Mouse (Mus musculus): ENCODE results near the gene Comt. TPM values are rescaled to one million over a fixed set of nuclear protein-coding genes. Genes with fewer than 3 reads are reported as not detected.

Comt gene
- polyA plus RNA-seq, 1 experiment from 2014 or later, result 64.0 TPM

DNA sequence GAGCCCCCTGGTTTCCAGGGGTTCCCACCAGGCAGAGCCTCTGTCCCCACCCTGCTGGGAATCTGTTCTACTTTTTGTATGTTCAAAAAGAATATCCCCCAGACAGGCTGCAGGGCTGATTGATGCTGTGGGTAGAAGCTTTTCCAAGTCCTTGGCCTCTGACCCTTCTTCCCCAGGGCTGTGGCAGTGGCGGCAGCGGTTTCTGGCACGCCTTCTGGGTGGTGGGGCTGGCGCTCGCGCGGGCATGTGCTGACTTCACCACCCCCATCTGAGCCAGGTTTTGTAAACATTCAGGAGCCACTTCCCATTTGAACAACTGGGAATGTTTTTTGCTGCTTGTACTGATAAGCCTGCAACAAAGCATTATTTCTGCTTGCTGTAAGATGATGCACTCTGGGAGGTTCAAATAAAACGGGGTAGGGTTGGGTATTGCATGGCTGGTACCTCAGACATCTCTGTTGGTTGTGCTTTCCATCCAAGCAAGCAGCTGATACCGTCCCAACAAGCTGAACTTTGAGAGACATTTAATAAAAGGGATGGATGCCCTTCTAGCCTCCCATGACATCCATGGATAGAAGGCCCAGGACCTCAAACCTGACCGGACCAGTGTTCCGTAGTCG, 32.8 kb upstream of the Comt start:
- Histone ChIP-seq H3K36me3 (ENCODE audit: poor library complexity, severe bottlenecking) (peaks cover 12% of the 10 kb centered on the region; the same call in 1 of the 2 replicates), H3K4me2 (peak overlapping the region; percentile 48), H3K27ac (peak overlapping the region; percentile 65), H3K9ac (peak overlapping the region; percentile 50), H3K4me1 (peaks cover 17% of the 10 kb centered on the region), H3K27me3 (0 out of 2 replicates have a peak, but pooled peaks cover 4% of the 10 kb centered on the region), H3K9me3 (replicated peaks) (no peaks in the 10 kb centered on the region), H3K4me3 (0 out of 2 replicates have a peak overlapping the region, but pooled peaks have one; percentile 7)
- 6% methylated on average over 12 of the region's 12 CpGs for WGBS
- ATAC-seq, result peak; percentile 20

DNA sequence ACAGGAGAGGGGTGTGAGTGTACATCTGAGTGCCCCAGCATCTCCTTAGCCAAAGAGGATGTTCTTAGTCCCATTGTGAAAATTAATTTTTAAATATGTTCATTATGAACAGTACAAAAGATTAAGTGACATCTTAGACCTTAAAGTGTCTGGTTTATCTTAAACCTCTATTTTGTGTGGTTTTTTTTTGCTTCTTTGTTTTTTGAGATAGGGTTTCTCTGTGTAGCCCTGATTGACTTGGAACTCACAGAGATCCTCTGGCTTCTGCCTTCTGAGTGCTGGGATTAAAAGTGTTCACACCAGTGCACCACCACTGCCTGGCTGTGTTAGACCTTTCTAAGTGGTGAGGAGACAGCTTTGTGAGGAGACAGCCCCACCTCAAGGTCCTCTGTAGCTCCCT, 32.0 kb upstream of the Comt start:
- H3K4me1 ChIP-seq, result peaks cover 17% of the 10 kb centered on the region
- ATAC-seq, result no peak
- H3K27ac ChIP-seq, result no peak overlapping the region
- H3K4me3 ChIP-seq, result no peak overlapping the region
- peak overlapping the region; percentile 3; the same call in 1 of the 2 replicates for H3K9ac ChIP-seq
- 0 out of 2 replicates have a peak, but pooled peaks cover 4% of the 10 kb centered on the region for H3K27me3 ChIP-seq
- no peaks in the 10 kb centered on the region for H3K9me3 ChIP-seq (replicated peaks)
- H3K4me2 ChIP-seq, result no peak overlapping the region
- H3K36me3 ChIP-seq (ENCODE audit: poor library complexity, severe bottlenecking), result peaks cover 13% of the 10 kb centered on the region; the same call in 1 of the 2 replicates

DNA sequence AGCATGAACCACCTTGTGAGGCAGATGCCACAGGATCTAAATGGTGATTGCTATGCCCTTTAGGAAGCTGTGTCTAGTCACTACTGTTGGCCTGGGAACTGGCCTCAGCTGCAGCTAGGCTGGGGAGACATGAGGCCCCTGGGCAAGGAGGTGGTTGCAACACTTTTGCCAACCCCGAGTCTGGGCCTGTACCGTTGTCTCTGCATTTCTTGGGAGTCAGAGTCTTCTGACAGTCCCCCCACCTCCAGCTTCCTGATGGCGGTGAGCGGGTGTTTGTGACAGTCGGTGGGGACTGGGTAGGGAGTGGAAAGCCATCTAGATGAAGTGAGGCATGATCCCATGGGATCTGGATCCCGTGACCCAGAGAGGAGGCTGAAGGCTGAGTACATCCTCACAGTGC, 28.8 kb upstream of the Comt start:
- H3K9me3 ChIP-seq (replicated peaks), result no peaks in the 10 kb centered on the region
- no peaks in the 10 kb centered on the region for H3K27me3 ChIP-seq
- no peak overlapping the region for H3K4me2 ChIP-seq
- 91% methylated on average over 6 of the region's 6 CpGs for WGBS
- H3K27ac ChIP-seq, result no peak overlapping the region
- no peak overlapping the region for H3K9ac ChIP-seq
- peaks cover 13% of the 10 kb centered on the region; the same call in 1 of the 2 replicates for H3K36me3 ChIP-seq (ENCODE audit: poor library complexity, severe bottlenecking)
- no peak for ATAC-seq
- H3K4me1 ChIP-seq, result peaks cover 17% of the 10 kb centered on the region
- H3K4me3 ChIP-seq, result no peak overlapping the region

DNA sequence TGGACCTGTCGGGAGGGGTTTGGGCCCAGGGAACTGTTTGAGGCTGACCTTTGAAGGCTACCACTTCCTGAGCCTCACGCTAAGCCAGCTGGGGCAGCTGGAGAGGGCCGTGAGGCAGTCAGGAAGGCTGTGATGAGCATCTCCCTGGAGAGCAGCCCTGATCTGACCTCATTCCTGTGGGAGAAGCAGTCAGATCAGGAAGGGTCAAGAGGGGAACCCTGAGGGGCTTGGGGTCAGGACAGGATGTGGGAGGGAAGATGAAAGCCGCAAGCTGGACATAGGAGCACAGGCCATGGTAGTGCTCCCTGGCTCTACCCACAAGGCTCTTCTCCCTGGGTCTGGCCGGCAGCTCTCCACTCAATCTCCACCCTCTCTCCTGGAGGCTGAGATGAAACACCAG, 27.2 kb upstream of the Comt start:
- ATAC-seq, result no peak
- H3K4me2 ChIP-seq, result no peak overlapping the region
- H3K4me1 ChIP-seq, result peaks cover 1% of the 10 kb centered on the region

DNA sequence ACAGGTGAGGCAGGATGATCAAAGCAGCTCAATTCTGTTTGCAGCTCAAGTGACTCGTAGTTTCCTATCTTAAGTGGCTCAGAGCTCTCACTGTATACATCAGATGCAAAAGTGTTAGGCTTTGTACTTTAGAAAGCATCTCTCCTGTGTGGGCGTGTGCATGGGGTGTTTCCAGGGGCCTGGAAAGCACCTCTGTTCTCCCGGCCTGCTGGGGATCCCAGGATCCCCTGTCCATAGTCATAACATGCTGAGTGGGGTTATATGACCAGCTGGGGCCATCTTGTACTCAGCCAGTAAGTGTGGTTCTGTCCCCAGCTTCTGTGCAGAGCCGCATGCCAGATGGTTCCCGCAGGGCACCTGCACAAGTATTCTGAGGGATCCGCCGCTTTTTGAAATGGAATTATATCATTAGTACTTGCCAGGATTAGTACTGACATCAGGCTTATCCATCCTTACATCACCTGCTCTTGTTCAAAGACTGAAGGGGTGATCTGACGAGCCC, 25.8 kb upstream of the Comt start:
- ATAC-seq, result 0 out of 2 replicates have a peak, but pooled peaks have one; percentile 16
- Histone ChIP-seq H3K27ac (0 out of 2 replicates have a peak overlapping the region, but pooled peaks have one; percentile 21), H3K4me1 (no peaks in the 10 kb centered on the region), H3K27me3 (no peaks in the 10 kb centered on the region), H3K4me2 (no peak overlapping the region), H3K9me3 (replicated peaks) (no peaks in the 10 kb centered on the region), H3K9ac (no peak overlapping the region), H3K36me3 (ENCODE audit: poor library complexity, severe bottlenecking) (peaks cover 13% of the 10 kb centered on the region; the same call in 1 of the 2 replicates), H3K4me3 (no peak overlapping the region)
- 82% methylated on average over 8 of the region's 8 CpGs for WGBS

More for the DNA sequence above, 27.2 kb upstream of the Comt start:
- no peaks in the 10 kb centered on the region for H3K27me3 ChIP-seq
- WGBS, result 68% methylated on average over 5 of the region's 5 CpGs
- peaks cover 13% of the 10 kb centered on the region; the same call in 1 of the 2 replicates for H3K36me3 ChIP-seq (ENCODE audit: poor library complexity, severe bottlenecking)
- no peak overlapping the region for H3K27ac ChIP-seq
- no peak overlapping the region for H3K4me3 ChIP-seq
- 0 out of 2 replicates have a peak overlapping the region, but pooled peaks have one; percentile 23 for H3K9ac ChIP-seq
- H3K9me3 ChIP-seq (replicated peaks), result no peaks in the 10 kb centered on the region

DNA sequence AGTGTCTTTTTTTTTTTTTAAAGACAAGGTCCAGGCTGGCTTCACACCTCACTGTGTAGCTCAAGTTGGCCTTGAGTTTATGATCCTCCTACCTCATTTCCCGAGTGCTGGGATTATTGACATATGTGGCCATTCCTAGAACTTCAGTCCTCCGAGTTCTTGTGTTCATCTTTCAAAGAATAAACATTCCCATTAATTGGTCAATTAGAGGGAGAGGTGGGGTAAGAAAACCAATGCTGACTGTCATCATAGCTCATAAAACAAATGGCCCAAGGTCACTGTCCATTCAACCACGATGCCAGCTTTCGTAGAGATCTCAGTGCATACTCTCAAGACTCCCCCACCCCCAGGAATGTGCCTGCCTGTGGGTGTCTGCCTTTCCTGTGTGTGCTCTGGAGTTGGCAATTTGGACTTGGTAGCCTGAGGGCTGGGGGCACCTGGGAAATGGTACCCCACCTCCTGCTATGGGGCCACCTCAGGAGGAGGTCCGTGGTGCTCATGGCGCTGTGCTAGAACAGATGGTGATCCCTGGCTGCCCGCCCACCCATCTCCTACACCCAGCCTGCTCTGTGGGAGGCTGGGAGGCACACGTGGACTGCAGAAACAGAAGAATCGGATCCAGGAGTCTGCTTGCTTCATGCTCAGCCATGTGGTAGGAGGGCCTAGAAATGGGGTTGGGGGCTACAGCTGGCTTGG, 25.0 kb upstream of the Comt start:
- Histone ChIP-seq H3K27ac (0 out of 2 replicates have a peak overlapping the region, but pooled peaks have one; percentile 21), H3K4me1 (no peaks in the 10 kb centered on the region), H3K4me3 (no peak overlapping the region), H3K36me3 (ENCODE audit: poor library complexity, severe bottlenecking) (peaks cover 9% of the 10 kb centered on the region; the same call in 1 of the 2 replicates), H3K9me3 (replicated peaks) (no peaks in the 10 kb centered on the region), H3K4me2 (no peak overlapping the region), H3K27me3 (no peaks in the 10 kb centered on the region), H3K9ac (no peak overlapping the region)
- 58% methylated on average over 9 of the region's 9 CpGs for WGBS
- ATAC-seq, result peak; percentile 65

DNA sequence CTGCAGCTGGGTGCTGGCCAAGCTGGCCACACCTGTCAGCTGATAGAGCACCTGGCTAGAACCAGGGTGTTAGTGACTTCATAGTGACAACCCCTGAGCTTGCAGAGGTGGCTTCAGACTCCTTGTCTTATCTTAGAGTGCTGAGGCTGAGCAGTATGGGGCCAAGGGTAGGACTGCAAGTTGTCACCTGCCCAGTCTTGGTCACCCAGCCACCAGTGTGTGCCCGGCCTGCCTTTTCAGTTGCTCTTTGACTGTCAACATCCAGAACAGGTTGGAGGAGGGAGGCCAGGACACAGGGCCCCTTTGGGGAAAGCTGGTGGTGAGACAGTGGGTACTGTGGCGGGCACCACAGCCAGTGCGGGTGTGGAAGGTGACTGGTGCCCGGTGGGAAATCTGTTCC, 22.4 kb upstream of the Comt start:
- ATAC-seq, result no peak
- no peak overlapping the region for H3K4me2 ChIP-seq
- WGBS, result 100% methylated on average over 4 of the region's 4 CpGs
- H3K27me3 ChIP-seq, result no peaks in the 10 kb centered on the region
- H3K27ac ChIP-seq, result no peak overlapping the region
- H3K9ac ChIP-seq, result no peak overlapping the region
- H3K4me3 ChIP-seq, result no peak overlapping the region
- H3K4me1 ChIP-seq, result no peaks in the 10 kb centered on the region
- H3K36me3 ChIP-seq (ENCODE audit: poor library complexity, severe bottlenecking), result no peaks in the 10 kb centered on the region; the same call in 1 of the 2 replicates
- H3K9me3 ChIP-seq (replicated peaks), result no peaks in the 10 kb centered on the region

DNA sequence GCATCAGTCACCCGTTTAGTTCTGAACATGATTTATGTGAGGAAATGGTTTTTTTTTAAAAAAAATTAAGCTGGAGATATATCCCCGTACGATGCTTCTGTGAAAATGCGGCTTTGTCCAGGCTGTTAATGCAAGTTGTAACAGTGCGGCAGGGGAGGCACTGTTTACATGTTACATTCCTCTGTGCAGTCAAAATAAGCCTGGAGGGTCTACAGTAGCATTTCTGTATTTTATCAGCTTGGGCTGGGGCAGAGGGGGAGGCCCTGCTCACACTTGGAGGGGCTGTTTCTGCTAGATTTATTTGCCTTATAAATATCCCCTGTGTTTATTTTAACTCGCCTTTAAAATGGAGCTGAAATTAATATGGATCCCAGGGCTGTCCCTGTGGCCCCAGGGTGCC, 21.5 kb upstream of the Comt start:
- ATAC-seq, result no peak
- Histone ChIP-seq H3K4me1 (no peaks in the 10 kb centered on the region), H3K27ac (no peak overlapping the region), H3K36me3 (ENCODE audit: poor library complexity, severe bottlenecking) (no peaks in the 10 kb centered on the region; the same call in 1 of the 2 replicates), H3K9ac (0 out of 2 replicates have a peak overlapping the region, but pooled peaks have one; percentile 8), H3K27me3 (no peaks in the 10 kb centered on the region), H3K9me3 (replicated peaks) (no peaks in the 10 kb centered on the region), H3K4me2 (no peak overlapping the region), H3K4me3 (no peak overlapping the region)
- 85% methylated on average over 6 of the region's 6 CpGs for WGBS

DNA sequence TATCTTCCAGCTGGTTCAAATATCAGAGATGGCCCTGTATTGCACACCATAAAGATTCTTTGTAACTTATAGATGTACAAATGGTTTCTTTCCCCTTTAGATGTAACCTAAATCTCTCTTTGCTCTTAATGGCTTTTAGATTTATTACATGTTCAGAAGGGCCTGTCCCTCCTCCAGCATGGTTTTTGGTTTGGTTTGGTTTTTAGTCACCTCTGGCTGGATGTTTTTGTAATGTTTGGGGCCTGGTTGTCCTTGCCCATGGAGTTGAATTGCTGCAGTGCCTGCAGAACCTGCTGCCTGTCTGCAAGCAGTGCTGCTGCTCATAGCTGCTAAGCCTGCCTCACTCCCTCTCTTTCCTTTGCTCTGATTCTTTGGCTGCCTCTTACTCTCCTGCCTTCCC, 20.6 kb upstream of the Comt start:
- Histone ChIP-seq H3K9me3 (replicated peaks) (no peaks in the 10 kb centered on the region), H3K9ac (no peak overlapping the region), H3K27ac (no peak overlapping the region), H3K4me2 (no peak overlapping the region), H3K36me3 (ENCODE audit: poor library complexity, severe bottlenecking) (no peaks in the 10 kb centered on the region; the same call in 1 of the 2 replicates), H3K4me3 (no peak overlapping the region), H3K27me3 (no peaks in the 10 kb centered on the region), H3K4me1 (no peaks in the 10 kb centered on the region)
- ATAC-seq, result no peak

DNA sequence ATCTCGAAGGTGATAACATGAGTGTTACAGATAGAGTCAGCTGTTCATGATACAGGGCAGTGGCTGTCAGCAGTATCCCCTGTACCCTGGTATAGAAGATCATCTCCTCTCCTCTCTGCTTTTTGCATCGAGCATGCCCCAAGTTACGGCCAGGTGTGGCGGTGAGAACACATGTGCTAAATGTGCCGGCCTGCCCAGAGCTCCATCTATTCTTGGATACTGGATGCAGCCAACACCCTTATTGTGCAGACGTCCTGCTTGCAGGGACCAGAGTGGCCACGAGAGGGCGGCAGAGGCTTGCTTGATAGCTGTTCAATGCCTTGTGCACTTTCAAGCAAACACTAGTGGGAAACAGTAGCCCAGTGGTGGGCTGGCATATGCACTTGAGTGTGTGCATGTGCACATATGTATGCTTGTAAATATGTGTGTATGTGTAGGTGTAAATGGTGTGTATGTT, 16.8 kb upstream of the Comt start:
- no peaks in the 10 kb centered on the region for H3K4me1 ChIP-seq
- H3K36me3 ChIP-seq (ENCODE audit: poor library complexity, severe bottlenecking), result peaks cover 11% of the 10 kb centered on the region; the same call in 1 of the 2 replicates
- H3K9ac ChIP-seq, result no peak overlapping the region
- WGBS, result 27% methylated on average over 8 of the region's 8 CpGs
- no peak overlapping the region for H3K4me2 ChIP-seq
- H3K27ac ChIP-seq, result no peak overlapping the region
- H3K4me3 ChIP-seq, result no peak overlapping the region
- no peaks in the 10 kb centered on the region for H3K9me3 ChIP-seq (replicated peaks)
- peak; percentile 94 for ATAC-seq
- no peaks in the 10 kb centered on the region for H3K27me3 ChIP-seq

DNA sequence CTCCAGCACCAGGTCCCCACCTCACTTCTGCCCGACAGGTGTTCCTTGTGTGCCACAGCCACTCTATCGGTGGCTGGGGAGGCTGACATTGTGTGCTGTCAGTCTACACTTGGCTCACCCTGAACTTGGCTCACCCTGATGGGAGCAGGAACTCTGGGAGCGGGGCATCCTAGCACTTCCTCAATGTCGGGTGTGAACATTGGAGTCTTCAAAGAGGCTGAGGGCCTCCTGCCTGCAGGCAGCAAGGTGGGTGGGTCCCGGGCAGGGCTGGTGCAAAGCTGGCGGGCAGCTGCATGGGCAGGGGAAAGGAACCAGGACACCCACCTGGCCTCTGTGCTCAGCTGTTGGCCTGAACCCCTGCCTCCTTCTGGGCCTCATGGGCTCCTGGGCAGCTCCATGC, 9.5 kb upstream of the Comt start:
- 94% methylated on average over 6 of the region's 6 CpGs for WGBS
- no peaks in the 10 kb centered on the region for H3K9me3 ChIP-seq (replicated peaks)
- H3K9ac ChIP-seq, result no peak overlapping the region
- peaks cover 6% of the 10 kb centered on the region; the same call in 1 of the 2 replicates for H3K36me3 ChIP-seq (ENCODE audit: poor library complexity, severe bottlenecking)
- no peak overlapping the region for H3K27ac ChIP-seq
- ATAC-seq, result no peak
- no peaks in the 10 kb centered on the region for H3K27me3 ChIP-seq
- H3K4me1 ChIP-seq, result no peaks in the 10 kb centered on the region
- no peak overlapping the region for H3K4me3 ChIP-seq
- H3K4me2 ChIP-seq, result no peak overlapping the region

DNA sequence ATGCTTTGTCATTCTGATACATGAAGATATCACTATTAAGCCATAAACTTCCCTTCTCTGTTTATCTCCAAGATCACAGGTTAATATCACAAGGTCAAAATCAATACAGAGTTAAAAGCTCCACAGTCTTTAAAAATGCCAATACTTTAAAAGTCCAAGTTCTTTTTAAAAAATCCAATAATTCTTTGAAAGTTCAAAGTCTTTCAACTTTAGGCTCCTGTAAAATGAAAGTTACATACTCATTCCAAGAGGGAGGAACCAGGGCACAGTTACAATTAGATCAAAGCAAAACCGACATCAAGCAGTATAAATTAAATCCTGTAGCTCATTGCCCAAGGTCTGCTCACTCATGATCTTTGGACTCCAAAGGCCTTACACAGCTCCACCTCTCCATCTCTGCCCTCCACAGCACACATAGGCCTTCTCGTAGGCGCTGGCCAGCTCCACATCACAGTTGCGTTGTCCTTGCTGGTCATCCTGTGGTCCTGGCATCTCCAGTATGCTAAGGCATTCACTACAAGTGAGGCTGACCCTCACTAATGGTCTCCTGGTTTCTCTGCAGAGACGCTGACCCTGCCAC, 6.8 kb upstream of the Comt start:
- no peaks in the 10 kb centered on the region for H3K27me3 ChIP-seq
- H3K4me2 ChIP-seq, result no peak overlapping the region
- no peak overlapping the region for H3K9ac ChIP-seq
- WGBS, result 95% methylated on average over 5 of the region's 5 CpGs
- no peak for ATAC-seq
- H3K27ac ChIP-seq, result no peak overlapping the region
- 0 out of 2 replicates have a peak, but pooled peaks cover 3% of the 10 kb centered on the region for H3K36me3 ChIP-seq (ENCODE audit: poor library complexity, severe bottlenecking)
- H3K4me3 ChIP-seq, result no peak overlapping the region
- H3K9me3 ChIP-seq (replicated peaks), result no peaks in the 10 kb centered on the region
- no peaks in the 10 kb centered on the region for H3K4me1 ChIP-seq

Measured in forebrain, embryonic 13.5 days (tissue).